Mouse (Mus musculus) MEL (cell line): ENCODE data around the gene Copz1. TPM values are rescaled to one million over a fixed set of nuclear protein-coding genes. Genes with fewer than 3 reads are reported as not detected.

Experiments
- DNase-seq: peaks from one replicate; pipeline ENCODE4 v3.0.0; 2011; ENCODE audit warnings: low read depth, low spot score
- H3K27ac ChIP-seq: 2 replicates; pipeline ENCODE4 v1.5.1; 2012; ENCODE audit warnings: low read depth, mild to moderate bottlenecking, control low read depth, low read length, moderate library complexity; ENCODE audit not compliant: control insufficient read depth
- H3K27me3 ChIP-seq, 2 experiments: fragments of 150-350 bp in 1 of 2; sonication (generic) in 1 of 2; 2 replicates each; pipeline ENCODE4 v1.6.1; 2012; ENCODE audit warnings: low read length in 2 of 2, mild to moderate bottlenecking in 2 of 2, improper control_type of control experiment in 1 of 2, moderate library complexity in 1 of 2; ENCODE audit not compliant: insufficient read depth in 2 of 2, control insufficient read depth in 1 of 2
- H3K36me3 ChIP-seq, 2 experiments: 2 replicates each; pipeline ENCODE4 v1.6.1; 2012 to 2014; ENCODE audit warnings: low read length in 2 of 2, improper control_type of control experiment in 1 of 2, inconsistent platforms in 1 of 2, mild to moderate bottlenecking in 1 of 2; ENCODE audit not compliant: insufficient read depth in 2 of 2, control insufficient read depth in 1 of 2
- H3K4me1 ChIP-seq, 2 experiments: fragments of 150-350 bp in 1 of 2; sonication (generic) in 1 of 2; 2 replicates each; pipeline ENCODE4 v1.6.1; 2012; ENCODE audit warnings: low read length in 2 of 2, improper control_type of control experiment in 1 of 2, mild to moderate bottlenecking in 1 of 2; ENCODE audit not compliant: insufficient read depth in 2 of 2, control insufficient read depth in 1 of 2
- H3K4me3 ChIP-seq, 2 experiments: fragments of 150-350 bp in 1 of 2; sonication (generic) in 1 of 2; 2 replicates each; pipeline ENCODE4 v1.5.1; 2012; ENCODE audit warnings: low read depth in 2 of 2, low read length in 2 of 2, mild to moderate bottlenecking in 2 of 2, moderate library complexity in 2 of 2, control low read depth in 1 of 2, improper control_type of control experiment in 1 of 2; ENCODE audit not compliant: control insufficient read depth in 1 of 2, insufficient read depth in 1 of 2
- H3K79me2 ChIP-seq: 2 replicates; pipeline ENCODE4 v1.6.1; 2012; ENCODE audit warnings: mild to moderate bottlenecking, low read length, moderate library complexity; ENCODE audit not compliant: control insufficient read depth, poor library complexity, insufficient read depth
- H3K9ac ChIP-seq: 2 replicates; pipeline ENCODE4 v1.6.1; 2012; ENCODE audit warnings: low read depth, mild to moderate bottlenecking, control low read depth, low read length, moderate library complexity; ENCODE audit not compliant: control insufficient read depth, poor library complexity, severe bottlenecking
- H3K9me3 ChIP-seq: fragments of 150-350 bp; sonication (generic); replicated peaks from 2 replicates; pipeline ENCODE4 v1.6.1; 2012; ENCODE audit warnings: mild to moderate bottlenecking, low read length, improper control_type of control experiment, moderate library complexity; ENCODE audit not compliant: insufficient read depth
- CTCF ChIP-seq, 3 experiments: IDR thresholded peaks in 2 of 3; conservative IDR thresholded peaks in 1 of 3; 2 replicates each; pipeline ENCODE4 v1.5.1; 2011 to 2012; ENCODE audit warnings: low read length in 3 of 3, low read depth in 2 of 3, mild to moderate bottlenecking in 2 of 3, improper control_type of control experiment in 1 of 3, inconsistent platforms in 1 of 3, mixed read lengths in 1 of 3, moderate library complexity in 1 of 3; ENCODE audit not compliant: control insufficient read depth in 1 of 3, insufficient read depth in 1 of 3, poor library complexity in 1 of 3, severe bottlenecking in 1 of 3
- E2F4 ChIP-seq: IDR thresholded peaks from 2 replicates; pipeline ENCODE4 v1.6.1; 2011; ENCODE audit warnings: low read depth, low read length, improper control_type of control experiment, borderline replicate concordance
- ELF1 ChIP-seq: IDR thresholded peaks from 2 replicates; pipeline ENCODE4 v1.6.1; 2014; ENCODE audit warnings: low read depth, mild to moderate bottlenecking, inconsistent platforms, low read length, improper control_type of control experiment, moderate library complexity
- ETS1 ChIP-seq: IDR thresholded peaks from 2 replicates; pipeline ENCODE4 v1.6.1; 2012; ENCODE audit warnings: low read depth, mild to moderate bottlenecking, inconsistent platforms, low read length, improper control_type of control experiment, moderate library complexity
- HCFC1 ChIP-seq: IDR thresholded peaks from 2 replicates; pipeline ENCODE4 v1.6.1; 2012; ENCODE audit warnings: low read depth, mild to moderate bottlenecking, inconsistent platforms, low read length, improper control_type of control experiment, moderate library complexity
- MAZ ChIP-seq: IDR thresholded peaks from 2 replicates; pipeline ENCODE4 v1.6.1; 2012; ENCODE audit warnings: low read depth, mild to moderate bottlenecking, inconsistent platforms, low read length, improper control_type of control experiment
- MEF2A ChIP-seq: IDR thresholded peaks from 2 replicates; pipeline ENCODE4 v1.6.1; 2014; ENCODE audit warnings: low read depth, mild to moderate bottlenecking, inconsistent platforms, low read length, improper control_type of control experiment; ENCODE audit not compliant: poor library complexity, insufficient replicate concordance, severe bottlenecking; ENCODE audit errors: extremely low read depth
- MXI1 ChIP-seq: IDR thresholded peaks from 2 replicates; pipeline ENCODE4 v1.6.1; 2011; ENCODE audit warnings: mild to moderate bottlenecking, low read depth, low read length, improper control_type of control experiment
- MYB ChIP-seq: IDR thresholded peaks from 2 replicates; pipeline ENCODE4 v1.6.1; 2011; ENCODE audit warnings: mild to moderate bottlenecking, low read depth, low read length, improper control_type of control experiment
- MYC ChIP-seq: IDR thresholded peaks from 2 replicates; pipeline ENCODE4 v1.6.1; 2011; ENCODE audit warnings: low read depth, mild to moderate bottlenecking, low read length, improper control_type of control experiment, moderate library complexity
- NELFE ChIP-seq: IDR thresholded peaks from 2 replicates; pipeline ENCODE4 v1.6.1; 2011; ENCODE audit warnings: low read depth, low read length, improper control_type of control experiment
- NRF1 ChIP-seq: IDR thresholded peaks from 2 replicates; pipeline ENCODE4 v1.6.1; 2014; ENCODE audit warnings: low read depth, mild to moderate bottlenecking, inconsistent platforms, low read length, improper control_type of control experiment, moderate library complexity; ENCODE audit not compliant: poor library complexity, insufficient read depth, severe bottlenecking
- POLR2A ChIP-seq, 2 experiments: IDR thresholded peaks; 2 replicates each; pipeline ENCODE4 v1.6.1; 2011 to 2012; ENCODE audit warnings: low read length in 2 of 2, mild to moderate bottlenecking in 2 of 2, control low read depth in 1 of 2, improper control_type of control experiment in 1 of 2, low read depth in 1 of 2, moderate library complexity in 1 of 2; ENCODE audit not compliant: control insufficient read depth in 1 of 2, insufficient read depth in 1 of 2, poor library complexity in 1 of 2
- RAD21 ChIP-seq: IDR thresholded peaks from 2 replicates; pipeline ENCODE4 v1.6.1; 2011; ENCODE audit warnings: mild to moderate bottlenecking, low read depth, low read length, improper control_type of control experiment
- RCOR1 ChIP-seq: IDR thresholded peaks from 2 replicates; pipeline ENCODE4 v1.6.1; 2012; ENCODE audit warnings: low read depth, mild to moderate bottlenecking, inconsistent platforms, low read length, improper control_type of control experiment
- SIN3A ChIP-seq: IDR thresholded peaks from 2 replicates; pipeline ENCODE4 v1.6.1; 2012; ENCODE audit warnings: low read length, improper control_type of control experiment, inconsistent platforms
- TAL1 ChIP-seq: IDR thresholded peaks from 2 replicates; pipeline ENCODE4 v1.6.1; 2012; ENCODE audit warnings: mild to moderate bottlenecking, inconsistent platforms, low read length, moderate library complexity, mixed read lengths
- TBP ChIP-seq: IDR thresholded peaks from 2 replicates; pipeline ENCODE4 v1.8.0; 2011; ENCODE audit warnings: low read depth, low read length, improper control_type of control experiment
- TCF12 ChIP-seq: IDR thresholded peaks from 2 replicates; pipeline ENCODE4 v1.6.1; 2014; ENCODE audit warnings: low read depth, mild to moderate bottlenecking, inconsistent platforms, low read length, improper control_type of control experiment, moderate library complexity
- UBTF ChIP-seq: IDR thresholded peaks from 2 replicates; pipeline ENCODE4 v1.6.1; 2012; ENCODE audit warnings: low read depth, mild to moderate bottlenecking, inconsistent platforms, low read length, improper control_type of control experiment, moderate library complexity, borderline replicate concordance; ENCODE audit not compliant: insufficient read depth
- USF1 ChIP-seq: IDR thresholded peaks from 2 replicates; pipeline ENCODE4 v1.6.1; 2014; ENCODE audit warnings: low read depth, mild to moderate bottlenecking, inconsistent platforms, low read length, improper control_type of control experiment, moderate library complexity
- ZKSCAN1 ChIP-seq: IDR thresholded peaks from 2 replicates; pipeline ENCODE4 v1.6.1; 2012; ENCODE audit warnings: low read depth, mild to moderate bottlenecking, inconsistent platforms, low read length, improper control_type of control experiment, moderate library complexity
- polyA plus RNA-seq, 2 experiments: library from polyadenylated mRNA; stranded (reverse) in 1 of 2; unstranded in 1 of 2; fragments of >175 nt in 1 of 2; fragments of >200 nt in 1 of 2; gene quantifications; 2 replicates each; pipeline versions ENCODE4 v1.2.1 to v1.2.4; 2012; ENCODE audit warnings: low replicate concordance in 2 of 2, low read depth in 1 of 2; ENCODE audit not compliant: insufficient read length in 2 of 2, insufficient read depth in 1 of 2, missing spikeins in 1 of 2
- total RNA-seq: library from RNA; depleted of rRNA; stranded (reverse); fragments of 300-350 nt; gene quantifications from 2 replicates; pipeline ENCODE4 v1.2.3, GENCODE M21; 2012

Gene Copz1
- total and polyA plus RNA-seq, 3 experiments: 46.7 to 822 (median 117) TPM

DNA sequence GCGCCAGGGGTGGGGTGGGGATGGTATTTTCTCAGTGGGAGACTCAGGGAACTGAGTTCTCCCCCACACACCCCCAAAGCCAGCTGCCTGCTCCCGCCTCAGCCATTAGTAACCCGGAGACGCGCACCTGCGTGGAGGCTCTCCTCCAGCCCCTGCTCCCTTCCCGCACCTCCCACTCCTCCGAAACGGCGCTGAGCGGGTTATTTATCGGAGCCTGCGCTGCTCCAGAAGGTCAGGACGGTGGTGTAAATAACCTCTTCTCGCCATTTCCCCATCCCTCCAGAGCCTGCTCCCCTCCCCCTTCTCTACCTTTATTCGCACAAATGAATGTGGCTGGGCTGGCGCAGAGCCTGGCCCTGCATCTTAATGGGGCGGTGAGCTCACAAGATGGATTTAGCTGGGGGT lies 27.6 kb downstream of the Copz1 start:
- H3K36me3 ChIP-seq: no peaks in the 10 kb centered on the region

DNA sequence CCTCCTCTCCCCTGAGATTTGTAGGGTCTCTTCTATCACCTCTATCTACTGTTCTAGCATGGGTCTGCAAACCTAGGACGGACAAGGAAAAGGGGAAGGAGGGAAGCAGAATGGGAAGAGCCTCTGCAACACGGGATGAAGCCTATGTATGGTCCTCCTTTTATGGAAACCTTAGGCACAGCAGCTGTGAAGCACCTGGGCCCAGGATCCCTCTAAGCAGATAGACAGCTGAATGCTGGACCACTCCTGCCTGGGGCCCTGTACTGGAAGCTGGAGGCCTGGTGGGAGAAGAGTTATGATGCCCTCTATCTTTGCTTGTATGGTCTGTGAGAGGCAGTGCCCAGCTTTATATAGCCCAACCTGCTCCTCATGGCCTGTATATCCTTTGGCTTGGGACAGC lies 28.0 kb downstream of the Copz1 start:
- H3K9me3 ChIP-seq: no peaks in the 10 kb centered on the region
- H3K4me1 ChIP-seq: no peaks in the 10 kb centered on the region; a peak in 1 of 4 replicates
- H3K36me3 ChIP-seq: no peaks in the 10 kb centered on the region

More for the DNA sequence above, 27.6 kb downstream of the Copz1 start:
- no peaks in the 10 kb centered on the region for H3K27me3 ChIP-seq
- H3K4me3 ChIP-seq: no peak overlapping the region
- no peaks in the 10 kb centered on the region for H3K9me3 ChIP-seq
- no peak overlapping the region for H3K27ac ChIP-seq
- H3K4me1 ChIP-seq: no peaks in the 10 kb centered on the region
- TF ChIP-seq MYC: no peak
- no peak for TF ChIP-seq NELFE
- H3K9ac ChIP-seq: no peak overlapping the region
- no peak for DNase-seq
- H3K79me2 ChIP-seq: no peaks in the 10 kb centered on the region

GRCm38 (mm10) chr15:103301046-103301445 lies 28.5 kb downstream of the Copz1 start:
- no peak overlapping the region for H3K4me3 ChIP-seq
- H3K79me2 ChIP-seq: no peaks in the 10 kb centered on the region
- H3K9me3 ChIP-seq: no peaks in the 10 kb centered on the region
- TF ChIP-seq MYB (no peak), HCFC1 (no peak), UBTF (no peak), TCF12 (no peak)
- no peaks in the 10 kb centered on the region for H3K27me3 ChIP-seq
- no peaks in the 10 kb centered on the region; a peak in 2 of 4 replicates for H3K4me1 ChIP-seq
- H3K36me3 ChIP-seq: no peaks in the 10 kb centered on the region
- DNase-seq: no peak
- no peak overlapping the region for H3K9ac ChIP-seq
- H3K27ac ChIP-seq: no peak overlapping the region

More for the DNA sequence above, 28.0 kb downstream of the Copz1 start:
- no peak for TF ChIP-seq ETS1
- no peak for TF ChIP-seq MAZ
- no peak for TF ChIP-seq RAD21
- TF ChIP-seq ZKSCAN1: no peak
- TF ChIP-seq MEF2A: no peak
- TF ChIP-seq USF1: no peak
- TF ChIP-seq NELFE: no peak
- no peak for TF ChIP-seq MXI1
- TF ChIP-seq ELF1: no peak
- no peak for TF ChIP-seq CTCF (IDR thresholded peaks at IDR 0.05 in 2 of 3, conservative IDR thresholded peaks at IDR 0.05 in 1 of 3; ENCODE audit: control insufficient read depth in 1 of 3, insufficient read depth in 1 of 3, low read depth in 2 of 3, low read length in 3 of 3, poor library complexity in 1 of 3, severe bottlenecking in 1 of 3)
- no peak for TF ChIP-seq POLR2A (IDR thresholded peaks at IDR 0.05; ENCODE audit: control insufficient read depth in 1 of 2, insufficient read depth in 1 of 2, low read depth in 1 of 2, low read length in 2 of 2, poor library complexity in 1 of 2)
- no peak for TF ChIP-seq TBP
- TF ChIP-seq SIN3A: no peak
- TF ChIP-seq TAL1: no peak
- no peak for TF ChIP-seq NRF1
- TF ChIP-seq E2F4: no peak
- TF ChIP-seq RCOR1: no peak
- no peak overlapping the region for H3K27ac ChIP-seq
- no peak overlapping the region for H3K9ac ChIP-seq
- no peak for DNase-seq
- H3K79me2 ChIP-seq: no peaks in the 10 kb centered on the region
- no peaks in the 10 kb centered on the region for H3K27me3 ChIP-seq
- no peak overlapping the region for H3K4me3 ChIP-seq
